Mouse (Mus musculus): ENCODE data around the gene Chic2. TPM values are rescaled to one million over a fixed set of nuclear protein-coding genes. Genes with fewer than 3 reads are reported as not detected.

Chic2 gene
- polyA plus RNA-seq, 1 experiment from 2014 or later: 30.3 TPM

- WGBS: under 1% methylated on average over 41 of the region's 41 CpGs
Measured at GRCm38 (mm10) chr5:75075383-75075941, 30.9 kb upstream of the Chic2 start, which contains the start of gene Gsx2. TSS of gene Gsx2 (plus strand) at chr5:75075601.

GRCm38 (mm10) chr5:75074537-75075382 is 30.2 kb upstream of the Chic2 start:
- ATAC-seq (replicated peaks): no peak
- WGBS: 6% methylated on average over 15 of the region's 15 CpGs

More at GRCm38 (mm10) chr5:75075383-75075941, 30.9 kb upstream of the Chic2 start, which contains the start of gene Gsx2:
- Histone ChIP-seq H3K27me3 (replicated peaks) (peaks cover 96% of the 10 kb centered on the region), H3K36me3 (replicated peaks) (no peaks in the 10 kb centered on the region), H3K4me2 (peak within 1 kb of the TSS; percentile 46), H3K9ac (no peak within 1 kb of the TSS), H3K9me3 (no peaks in the 10 kb centered on the region), H3K4me1 (peaks cover 13% of the 10 kb centered on the region), H3K27ac (no peak within 1 kb of the TSS), H3K4me3 (peak within 1 kb of the TSS; percentile 27)
- peak; percentile 22; the same call in 1 of the 2 replicates for ATAC-seq (replicated peaks)

GRCm38 (mm10) chr5:75074132-75074531 is 29.6 kb upstream of the Chic2 start:
- H3K4me1 ChIP-seq: peaks cover 13% of the 10 kb centered on the region

More at GRCm38 (mm10) chr5:75074537-75075382, 30.2 kb upstream of the Chic2 start:
- Histone ChIP-seq H3K27ac (no peak overlapping the region), H3K4me3 (peak overlapping the region; percentile 27), H3K4me2 (peak overlapping the region; percentile 46; the same call in 1 of the 2 replicates), H3K36me3 (replicated peaks) (no peaks in the 10 kb centered on the region), H3K9ac (no peak overlapping the region), H3K4me1 (peaks cover 13% of the 10 kb centered on the region), H3K9me3 (no peaks in the 10 kb centered on the region), H3K27me3 (replicated peaks) (peaks cover 96% of the 10 kb centered on the region)

GRCm38 (mm10) chr5:75073684-75074083 is 29.1 kb upstream of the Chic2 start:
- no peak overlapping the region for H3K9ac ChIP-seq
- no peaks in the 10 kb centered on the region for H3K36me3 ChIP-seq (replicated peaks)
- H3K4me1 ChIP-seq: peaks cover 13% of the 10 kb centered on the region
- no peak overlapping the region for H3K27ac ChIP-seq
- 9% methylated on average over 3 of the region's 3 CpGs for WGBS
- H3K4me2 ChIP-seq: no peak overlapping the region
- peaks cover 96% of the 10 kb centered on the region for H3K27me3 ChIP-seq (replicated peaks)
- H3K9me3 ChIP-seq: no peaks in the 10 kb centered on the region
- no peak overlapping the region for H3K4me3 ChIP-seq
- no peak for ATAC-seq (replicated peaks)

More at GRCm38 (mm10) chr5:75074132-75074531, 29.6 kb upstream of the Chic2 start:
- Histone ChIP-seq H3K4me2 (no peak overlapping the region), H3K9ac (no peak overlapping the region), H3K36me3 (replicated peaks) (no peaks in the 10 kb centered on the region), H3K27me3 (replicated peaks) (peaks cover 96% of the 10 kb centered on the region), H3K4me3 (no peak overlapping the region), H3K27ac (no peak overlapping the region), H3K9me3 (no peaks in the 10 kb centered on the region)
- WGBS: 9% methylated on average over 4 of the region's 4 CpGs
- no peak for ATAC-seq (replicated peaks)

- Histone ChIP-seq H3K36me3 (replicated peaks) (no peaks in the 10 kb centered on the region), H3K4me2 (no peak overlapping the region), H3K27ac (no peak overlapping the region), H3K27me3 (replicated peaks) (peaks cover 96% of the 10 kb centered on the region), H3K9me3 (no peaks in the 10 kb centered on the region), H3K4me3 (no peak overlapping the region), H3K4me1 (peaks cover 13% of the 10 kb centered on the region), H3K9ac (no peak overlapping the region)
- 33% methylated on average over 1 of the region's 1 CpGs for WGBS
- no peak for ATAC-seq (replicated peaks)
Measured at GRCm38 (mm10) chr5:75073167-75073566, 28.6 kb upstream of the Chic2 start.

GRCm38 (mm10) chr5:75072532-75072931 is 28.0 kb upstream of the Chic2 start:
- ATAC-seq (replicated peaks): no peak
- 5% methylated on average over 4 of the region's 4 CpGs for whole genome bisulfite sequencing
- Histone ChIP-seq H3K9ac (no peak overlapping the region), H3K4me3 (no peak overlapping the region), H3K9me3 (no peaks in the 10 kb centered on the region), H3K27me3 (replicated peaks) (peaks cover 97% of the 10 kb centered on the region), H3K36me3 (replicated peaks) (no peaks in the 10 kb centered on the region), H3K4me1 (peaks cover 14% of the 10 kb centered on the region), H3K27ac (no peak overlapping the region), H3K4me2 (no peak overlapping the region)

- under 1% methylated on average over 10 of the region's 10 CpGs for WGBS
- Histone ChIP-seq H3K9me3 (no peaks in the 10 kb centered on the region), H3K4me2 (no peak overlapping the region), H3K9ac (no peak overlapping the region), H3K4me3 (no peak overlapping the region), H3K27ac (no peak overlapping the region), H3K27me3 (replicated peaks) (peaks cover 97% of the 10 kb centered on the region), H3K4me1 (peaks cover 19% of the 10 kb centered on the region), H3K36me3 (replicated peaks) (no peaks in the 10 kb centered on the region)
- ATAC-seq (replicated peaks): no peak
Measured at GRCm38 (mm10) chr5:75071951-75072350, 27.4 kb upstream of the Chic2 start.

GRCm38 (mm10) chr5:75070656-75071375 is 26.2 kb upstream of the Chic2 start:
- Histone ChIP-seq H3K9ac (no peak overlapping the region), H3K36me3 (replicated peaks) (no peaks in the 10 kb centered on the region), H3K4me3 (no peak overlapping the region), H3K4me2 (no peak overlapping the region), H3K4me1 (peaks cover 17% of the 10 kb centered on the region), H3K27ac (no peak overlapping the region), H3K27me3 (replicated peaks) (peaks cover 97% of the 10 kb centered on the region), H3K9me3 (no peaks in the 10 kb centered on the region)
- ATAC-seq (replicated peaks): no peak
- under 1% methylated on average over 23 of the region's 23 CpGs for WGBS

- H3K4me3 ChIP-seq: no peak overlapping the region
- H3K9me3 ChIP-seq: no peaks in the 10 kb centered on the region
- peaks cover 10% of the 10 kb centered on the region for H3K4me1 ChIP-seq
- no peak overlapping the region for H3K4me2 ChIP-seq
- no peak overlapping the region for H3K27ac ChIP-seq
- H3K27me3 ChIP-seq (replicated peaks): peaks cover 95% of the 10 kb centered on the region
- H3K36me3 ChIP-seq (replicated peaks): no peaks in the 10 kb centered on the region
- H3K9ac ChIP-seq: no peak overlapping the region
- 0% methylated on average over 13 of the region's 13 CpGs for WGBS
- ATAC-seq (replicated peaks): no peak
Measured at GRCm38 (mm10) chr5:75070132-75070531, 25.6 kb upstream of the Chic2 start.

GRCm38 (mm10) chr5:75067125-75067756 is 22.7 kb upstream of the Chic2 start:
- Histone ChIP-seq H3K4me2 (peak overlapping the region; percentile 82), H3K4me3 (peak overlapping the region; percentile 48), H3K9ac (peak overlapping the region; percentile 52), H3K27me3 (replicated peaks) (peaks cover 82% of the 10 kb centered on the region), H3K4me1 (peaks cover 8% of the 10 kb centered on the region), H3K9me3 (no peaks in the 10 kb centered on the region), H3K36me3 (replicated peaks) (no peaks in the 10 kb centered on the region), H3K27ac (no peak overlapping the region)
- under 1% methylated on average over 30 of the region's 30 CpGs for WGBS
- peak; percentile 84 for ATAC-seq (replicated peaks)

- WGBS: 5% methylated on average over 10 of the region's 10 CpGs
- Histone ChIP-seq H3K9ac (no peak overlapping the region), H3K4me2 (peak overlapping the region; percentile 82), H3K4me3 (peak overlapping the region; percentile 48), H3K27ac (no peak overlapping the region), H3K4me1 (peaks cover 8% of the 10 kb centered on the region), H3K9me3 (no peaks in the 10 kb centered on the region), H3K27me3 (replicated peaks) (peaks cover 77% of the 10 kb centered on the region), H3K36me3 (replicated peaks) (no peaks in the 10 kb centered on the region)
- peak; percentile 72 for ATAC-seq (replicated peaks)
Measured at GRCm38 (mm10) chr5:75066715-75067114, 22.1 kb upstream of the Chic2 start.

- Histone ChIP-seq H3K4me3 (no peak overlapping the region), H3K4me1 (peaks cover 8% of the 10 kb centered on the region), H3K9ac (no peak overlapping the region), H3K4me2 (no peak overlapping the region), H3K36me3 (replicated peaks) (no peaks in the 10 kb centered on the region), H3K9me3 (no peaks in the 10 kb centered on the region), H3K27me3 (replicated peaks) (peaks cover 44% of the 10 kb centered on the region), H3K27ac (no peak overlapping the region)
- WGBS: 10% methylated on average over 4 of the region's 4 CpGs
- no peak for ATAC-seq (replicated peaks)
Measured at GRCm38 (mm10) chr5:75063177-75063576, 18.6 kb upstream of the Chic2 start.

Measured in midbrain, embryonic 15.5 days (tissue).